Mouse (Mus musculus) MEL (cell line): ENCODE measurements around the gene Decr2.

ENCODE experiments used
- CTCF ChIP-seq, 3 experiments: IDR thresholded peaks in 2 of 3; conservative IDR thresholded peaks in 1 of 3; 2 replicates each; pipeline ENCODE4 v1.5.1; 2011 to 2012; ENCODE audit warnings: low read length in 3 of 3, low read depth in 2 of 3, mild to moderate bottlenecking in 2 of 3, improper control_type of control experiment in 1 of 3, inconsistent platforms in 1 of 3, mixed read lengths in 1 of 3, moderate library complexity in 1 of 3; ENCODE audit not compliant: control insufficient read depth in 1 of 3, insufficient read depth in 1 of 3, poor library complexity in 1 of 3, severe bottlenecking in 1 of 3
- EP300 ChIP-seq, 2 experiments: IDR thresholded peaks; 2 replicates each; pipeline ENCODE4 v1.6.1; 2011; ENCODE audit warnings: improper control_type of control experiment in 2 of 2, low read length in 2 of 2, low read depth in 1 of 2, mild to moderate bottlenecking in 1 of 2
- POLR2AphosphoS2 ChIP-seq: IDR thresholded peaks from 2 replicates; pipeline ENCODE4 v1.6.1; 2011; ENCODE audit warnings: low read length, improper control_type of control experiment
- TAL1 ChIP-seq: IDR thresholded peaks from 2 replicates; pipeline ENCODE4 v1.6.1; 2012; ENCODE audit warnings: mild to moderate bottlenecking, inconsistent platforms, low read length, moderate library complexity, mixed read lengths
- USF1 ChIP-seq: IDR thresholded peaks from 2 replicates; pipeline ENCODE4 v1.6.1; 2014; ENCODE audit warnings: low read depth, mild to moderate bottlenecking, inconsistent platforms, low read length, improper control_type of control experiment, moderate library complexity

GRCm38 (mm10) chr17:26066488-26067020, 23.6 kb downstream of the Decr2 start:
- no peak for TF ChIP-seq TAL1
- TF ChIP-seq POLR2AphosphoS2: no peak
- TF ChIP-seq CTCF (IDR thresholded peaks at IDR 0.05 in 2 of 3, conservative IDR thresholded peaks at IDR 0.05 in 1 of 3; ENCODE audit: control insufficient read depth in 1 of 3, insufficient read depth in 1 of 3, low read depth in 2 of 3, low read length in 3 of 3, poor library complexity in 1 of 3, severe bottlenecking in 1 of 3): no peak
- no peak for TF ChIP-seq USF1
- no peak for TF ChIP-seq EP300 (IDR thresholded peaks at IDR 0.05; ENCODE audit: low read depth in 1 of 2, low read length in 2 of 2)
